8 mouse cellular contexts compared by ENCODE assay signal in genomic region chr4:116986400-116987121, GRCm38 (mm10). TPM values are rescaled to one million over a fixed set of nuclear protein-coding genes. Genes with fewer than 3 reads are reported as not detected.
DNase-seq lines count a peak whose midpoint lies in the region; ATAC-seq and TF ChIP-seq lines count a peak whose summit lies in the region.

No protein-coding gene starts in this region.

- DNase-seq in 3T3-L1 (ENCODE audit: low read depth, low spot score), result peak; percentile 36
- DNase-seq in adrenal gland, adult 8-10 months, result peak; percentile 76
- peak; percentile 75 for DNase-seq in embryonic facial prominence, embryonic 11.5 days (ENCODE audit: low spot score)
- peak; percentile 86 for DNase-seq in kidney, postnatal 0 days (ENCODE audit: low spot score)
- peak; percentile 72 for DNase-seq in naive thymus-derived CD4-positive, alpha-beta T cell, adult 2 months (ENCODE audit: low read depth)

- no peaks in the 10 kb centered on the region for H3K36me3 ChIP-seq in embryonic facial prominence, embryonic 11.5 days (replicated peaks; ENCODE audit: control insufficient read depth, insufficient read depth, low read depth, low read length)
- H3K36me3 ChIP-seq in heart, embryonic 12.5 days, result peaks cover 26% of the 10 kb centered on the region
- H3K36me3 ChIP-seq in kidney, postnatal 0 days (ENCODE audit: insufficient read depth, low read length), result peaks cover 6% of the 10 kb centered on the region; the same call in 1 of the 2 replicates
- H3K36me3 ChIP-seq in liver, embryonic 12.5 days, result peaks cover 37% of the 10 kb centered on the region
- no peaks in the 10 kb centered on the region for H3K36me3 ChIP-seq in stomach, embryonic 14.5 days (ENCODE audit: control insufficient read depth, insufficient read depth, low read length)

- ATAC-seq in embryonic facial prominence, embryonic 11.5 days (replicated peaks; ENCODE audit: insufficient number of reproducible peaks, low FRiP score, low TSS enrichment, low read depth), result peak; percentile 73
- ATAC-seq in heart, embryonic 12.5 days (ENCODE audit: insufficient number of reproducible peaks, low FRiP score), result peak; percentile 67; the same call in 1 of the 2 replicates
- ATAC-seq in kidney, postnatal 0 days (replicated peaks; ENCODE audit: low FRiP score, low read depth), result peak; percentile 64
- ATAC-seq in liver, embryonic 12.5 days, result peak; percentile 64
- ATAC-seq in stomach, embryonic 14.5 days (ENCODE audit: insufficient number of reproducible peaks, insufficient read depth, low FRiP score, low read depth), result peak; percentile 59; the same call in 1 of the 2 replicates

- TF ChIP-seq CTCF in kidney, postnatal 0 days (IDR thresholded peaks at IDR 0.05; ENCODE audit: low read depth), result peak; percentile 89

- no peak overlapping the region for H3K4me2 ChIP-seq in embryonic facial prominence, embryonic 11.5 days (ENCODE audit: low read depth, low read length)
- H3K4me2 ChIP-seq in heart, embryonic 12.5 days, result no peak overlapping the region
- H3K4me2 ChIP-seq in kidney, postnatal 0 days (ENCODE audit: low read length), result no peak overlapping the region
- H3K4me2 ChIP-seq in liver, embryonic 12.5 days, result no peak overlapping the region
- H3K4me2 ChIP-seq in stomach, embryonic 14.5 days (replicated peaks; ENCODE audit: low read depth, low read length), result no peak overlapping the region

- no peak overlapping the region for H3K4me3 ChIP-seq in embryonic facial prominence, embryonic 11.5 days (ENCODE audit: low read depth, low read length)
- H3K4me3 ChIP-seq in heart, embryonic 12.5 days, result no peak overlapping the region
- H3K4me3 ChIP-seq in kidney, postnatal 0 days (replicated peaks; ENCODE audit: low read depth, low read length), result no peak overlapping the region
- no peak overlapping the region for H3K4me3 ChIP-seq in liver, embryonic 12.5 days
- H3K4me3 ChIP-seq in stomach, embryonic 14.5 days (ENCODE audit: low read depth, low read length), result no peak overlapping the region

- H3K27me3 ChIP-seq in embryonic facial prominence, embryonic 11.5 days (ENCODE audit: control insufficient read depth, insufficient read depth, low read length), result no peaks in the 10 kb centered on the region
- H3K27me3 ChIP-seq in heart, embryonic 12.5 days (replicated peaks), result no peaks in the 10 kb centered on the region
- no peaks in the 10 kb centered on the region for H3K27me3 ChIP-seq in kidney, postnatal 0 days (ENCODE audit: insufficient read depth, low read length)
- no peaks in the 10 kb centered on the region for H3K27me3 ChIP-seq in liver, embryonic 12.5 days (replicated peaks)
- no peaks in the 10 kb centered on the region for H3K27me3 ChIP-seq in stomach, embryonic 14.5 days (ENCODE audit: control insufficient read depth, insufficient read depth, low read length)

- no peak overlapping the region for H3K27ac ChIP-seq in embryonic facial prominence, embryonic 11.5 days (replicated peaks; ENCODE audit: low read depth, low read length)
- no peak overlapping the region for H3K27ac ChIP-seq in heart, embryonic 12.5 days (ENCODE audit: poor library complexity, severe bottlenecking)
- H3K27ac ChIP-seq in kidney, postnatal 0 days, result no peak overlapping the region
- no peak overlapping the region for H3K27ac ChIP-seq in liver, embryonic 12.5 days
- no peak overlapping the region for H3K27ac ChIP-seq in stomach, embryonic 14.5 days (ENCODE audit: low read length)

- WGBS in embryonic facial prominence, embryonic 11.5 days, result 62% methylated on average over 17 of the region's 17 CpGs
- 45% methylated on average over 17 of the region's 17 CpGs for WGBS in heart, embryonic 12.5 days
- 66% methylated on average over 17 of the region's 17 CpGs for WGBS in kidney, postnatal 0 days
- WGBS in liver, embryonic 12.5 days (ENCODE audit: insufficient replicate concordance), result 58% methylated on average over 17 of the region's 17 CpGs
- WGBS in stomach, embryonic 14.5 days, result 62% methylated on average over 17 of the region's 17 CpGs

- H3K4me1 ChIP-seq in embryonic facial prominence, embryonic 11.5 days (ENCODE audit: control insufficient read depth, insufficient read depth, low read length), result no peaks in the 10 kb centered on the region
- H3K4me1 ChIP-seq in heart, embryonic 12.5 days (replicated peaks), result no peaks in the 10 kb centered on the region
- H3K4me1 ChIP-seq in kidney, postnatal 0 days (replicated peaks; ENCODE audit: insufficient read depth, low read length), result no peaks in the 10 kb centered on the region
- peaks cover 19% of the 10 kb centered on the region for H3K4me1 ChIP-seq in liver, embryonic 12.5 days
- H3K4me1 ChIP-seq in stomach, embryonic 14.5 days (ENCODE audit: control insufficient read depth, insufficient read depth, low read length), result no peaks in the 10 kb centered on the region

- H3K9ac ChIP-seq in embryonic facial prominence, embryonic 11.5 days (replicated peaks; ENCODE audit: low read length), result no peak overlapping the region
- no peak overlapping the region for H3K9ac ChIP-seq in heart, embryonic 12.5 days
- no peak overlapping the region for H3K9ac ChIP-seq in kidney, postnatal 0 days (ENCODE audit: low read depth, low read length)
- no peak overlapping the region for H3K9ac ChIP-seq in liver, embryonic 12.5 days
- no peak overlapping the region for H3K9ac ChIP-seq in stomach, embryonic 14.5 days (replicated peaks; ENCODE audit: low read depth, low read length)

- no peaks in the 10 kb centered on the region for H3K9me3 ChIP-seq in embryonic facial prominence, embryonic 11.5 days (replicated peaks; ENCODE audit: control insufficient read depth, low read length)
- no peaks in the 10 kb centered on the region for H3K9me3 ChIP-seq in heart, embryonic 12.5 days (replicated peaks)
- H3K9me3 ChIP-seq in kidney, postnatal 0 days (replicated peaks; ENCODE audit: low read length), result no peaks in the 10 kb centered on the region
- H3K9me3 ChIP-seq in liver, embryonic 12.5 days (replicated peaks), result no peaks in the 10 kb centered on the region
- no peaks in the 10 kb centered on the region for H3K9me3 ChIP-seq in stomach, embryonic 14.5 days (ENCODE audit: control insufficient read depth, low read depth, low read length)

RNA-seq across cellular contexts. Expression of gene Urod, which starts 7.7 kb away (rescaled TPM):
- 100 to 1,000 TPM; 123 to 137 (median 128) TPM for total RNA-seq in adrenal gland, adult 8-10 months (2022)
- 109 and 115 TPM in 2 replicates for polyA plus RNA-seq in embryonic facial prominence, embryonic 11.5 days (2014; fragmentation: Nextera tagmentation; extraction: Ambion mirVana)
- 90.9 and 92.2 TPM in 2 replicates for polyA plus RNA-seq in heart, embryonic 12.5 days (2016; fragmentation: Nextera tagmentation; extraction: Ambion mirVana)
- polyA plus RNA-seq in kidney, postnatal 0 days (2015; fragmentation: Nextera tagmentation; extraction: Ambion mirVana), result 91.1 and 92.5 TPM in 2 replicates
- 547 and 565 TPM in 2 replicates for polyA plus RNA-seq in liver, embryonic 12.5 days (2016; fragmentation: Nextera tagmentation; extraction: Ambion mirVana)
- polyA plus RNA-seq in stomach, embryonic 14.5 days (2014; fragmentation: Nextera tagmentation; extraction: Ambion mirVana), result 76.1 and 85.2 TPM in 2 replicates

RNA-seq across cellular contexts. Expression of gene Hectd3, which starts 8.6 kb away (rescaled TPM):
- 10 to 100 TPM; 29.5 to 41.4 (median 34.6) TPM for total RNA-seq in adrenal gland, adult 8-10 months (2022)
- polyA plus RNA-seq in embryonic facial prominence, embryonic 11.5 days (2014; fragmentation: Nextera tagmentation; extraction: Ambion mirVana), result 6.1 and 7.3 TPM in 2 replicates
- polyA plus RNA-seq in heart, embryonic 12.5 days (2016; fragmentation: Nextera tagmentation; extraction: Ambion mirVana), result 6.8 and 8.0 TPM in 2 replicates
- polyA plus RNA-seq in kidney, postnatal 0 days (2015; fragmentation: Nextera tagmentation; extraction: Ambion mirVana), result 9.5 and 10.3 TPM in 2 replicates
- polyA plus RNA-seq in liver, embryonic 12.5 days (2016; fragmentation: Nextera tagmentation; extraction: Ambion mirVana), result 11.8 TPM in 2 replicates
- polyA plus RNA-seq in stomach, embryonic 14.5 days (2014; fragmentation: Nextera tagmentation; extraction: Ambion mirVana), result 5.6 and 5.9 TPM in 2 replicates

RNA-seq across cellular contexts. Expression of gene Eif2b3, which starts 32.6 kb away (rescaled TPM):
- 10 to 100 TPM; 32.2 to 40.2 (median 33.8) TPM for total RNA-seq in adrenal gland, adult 8-10 months (2022)
- polyA plus RNA-seq in embryonic facial prominence, embryonic 11.5 days (2014; fragmentation: Nextera tagmentation; extraction: Ambion mirVana), result 52.0 and 56.3 TPM in 2 replicates
- polyA plus RNA-seq in heart, embryonic 12.5 days (2016; fragmentation: Nextera tagmentation; extraction: Ambion mirVana), result 25.2 and 29.2 TPM in 2 replicates
- polyA plus RNA-seq in kidney, postnatal 0 days (2015; fragmentation: Nextera tagmentation; extraction: Ambion mirVana), result 41.0 and 44.9 TPM in 2 replicates
- polyA plus RNA-seq in liver, embryonic 12.5 days (2016; fragmentation: Nextera tagmentation; extraction: Ambion mirVana), result 55.2 and 55.3 TPM in 2 replicates
- 43.7 and 47.4 TPM in 2 replicates for polyA plus RNA-seq in stomach, embryonic 14.5 days (2014; fragmentation: Nextera tagmentation; extraction: Ambion mirVana)

Comparison
In these comparisons a context has a peak if more than half of its experiments do, and no peak if none do; other contexts are left out.
1. DNase-seq: peak in every context shown above with its lines; median percentile 86 in kidney, postnatal 0 days; 76 in adrenal gland, adult 8-10 months; 75 in embryonic facial prominence, embryonic 11.5 days; 72 in naive thymus-derived CD4-positive, alpha-beta T cell, adult 2 months; 36 in 3T3-L1.